Mouse (Mus musculus): Measurements from ENCODE around the gene Bnipl. TPM values are rescaled to one million over a fixed set of nuclear protein-coding genes. Genes with fewer than 3 reads are reported as not detected.

The Bnipl gene
- polyA plus RNA-seq, 1 experiment = 0.61 TPM

DNA sequence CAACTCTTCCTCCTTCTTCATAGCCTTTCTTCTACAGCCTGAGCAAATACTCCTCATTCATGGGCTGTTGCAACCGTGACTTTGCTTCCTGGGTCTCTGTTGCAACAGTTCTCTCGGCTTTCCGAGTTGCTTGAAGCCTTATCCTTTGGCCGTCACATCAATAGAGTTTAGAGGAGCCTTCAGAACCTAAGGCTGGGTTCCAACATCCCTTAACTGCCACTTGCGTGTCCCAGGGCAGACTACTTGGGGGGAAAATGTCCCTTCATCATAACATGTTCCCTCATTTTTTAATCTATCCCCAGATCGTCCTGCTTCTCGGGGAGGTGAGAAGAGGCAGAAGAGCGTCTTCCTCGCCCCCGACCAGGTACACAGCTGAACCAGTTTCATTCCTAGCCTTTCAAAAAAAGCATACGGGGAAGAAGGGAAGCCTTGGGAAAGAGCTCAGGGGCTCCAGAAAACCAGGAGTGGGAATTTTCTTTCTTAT is 31.4 kb upstream of the Bnipl start:
- peak overlapping the region; percentile 92 for H3K27ac ChIP-seq (ENCODE audit: insufficient read depth, low read length)
- peak overlapping the region; percentile 44 for H3K4me3 ChIP-seq (ENCODE audit: insufficient read depth, low read length)
- H3K4me1 ChIP-seq (ENCODE audit: control insufficient read depth, insufficient read depth, low read length) = peaks cover 3% of the 10 kb centered on the region
- TF ChIP-seq CTCF (IDR thresholded peaks at IDR 0.05; ENCODE audit: extremely low read depth, insufficient read depth, low read length) (no peak), POLR2A (IDR thresholded peaks at IDR 0.05; ENCODE audit: extremely low read depth, insufficient read depth, low read length) (no peak)

DNA sequence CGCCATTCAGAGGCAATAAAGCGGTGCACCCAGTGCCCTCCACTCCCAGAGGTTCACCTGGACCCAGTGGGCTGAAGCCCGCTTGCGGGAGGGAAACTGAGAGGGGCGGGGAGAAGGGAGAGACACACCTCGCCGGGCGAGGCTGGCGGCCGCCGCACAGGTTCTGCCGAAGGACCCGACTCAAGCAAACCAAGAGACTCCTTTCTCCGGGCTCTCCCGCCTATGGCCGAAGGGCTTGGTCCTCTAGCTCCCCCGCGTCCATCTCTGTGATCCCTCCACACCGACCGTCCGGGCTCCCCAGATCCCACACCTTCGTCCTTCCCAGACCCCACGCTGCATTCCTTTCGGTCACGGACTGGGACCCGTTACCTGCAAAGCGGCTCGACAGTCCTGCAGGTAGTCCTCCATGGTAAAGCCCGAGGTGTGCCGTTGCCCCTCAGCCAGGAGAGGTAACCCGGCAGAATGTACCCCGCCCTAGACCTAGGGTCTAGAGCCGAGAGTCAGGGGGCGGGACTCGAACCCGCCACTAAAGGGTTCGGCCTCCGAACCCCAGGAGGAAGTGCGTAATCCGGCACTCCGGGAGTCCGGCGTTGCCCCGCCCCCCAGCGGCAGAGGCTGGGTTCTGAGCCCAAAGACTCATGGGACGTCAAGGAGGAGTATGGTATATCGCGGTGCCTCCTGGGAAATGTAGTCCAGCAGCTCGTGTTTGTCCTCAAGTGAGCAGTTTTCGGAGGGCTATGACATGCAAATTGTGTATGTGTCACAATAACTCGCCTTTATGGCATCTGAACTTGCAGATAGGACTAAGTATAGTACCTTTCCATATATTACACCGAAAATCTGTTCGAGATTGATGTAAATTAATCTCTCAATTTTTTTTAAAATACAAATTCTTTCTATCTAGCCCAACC is 30.5 kb upstream of the Bnipl start, which contains the start of the genes Mindy1 and Prune1:
Gene Mindy1 (plus strand): TSS at position 130 of the 911 bp plus-strand sequence.
Gene Prune1 (minus strand): TSS at position 861 of the 911 bp plus-strand sequence.
- TF ChIP-seq POLR2A (IDR thresholded peaks at IDR 0.05; ENCODE audit: extremely low read depth, insufficient read depth, low read length) = peak; percentile 64
- TF ChIP-seq CTCF (IDR thresholded peaks at IDR 0.05; ENCODE audit: extremely low read depth, insufficient read depth, low read length) = no peak
- H3K4me3 ChIP-seq (ENCODE audit: insufficient read depth, low read length) = peak within 1 kb of the TSS; percentile 80
- peak within 1 kb of the TSS; percentile 92 for H3K27ac ChIP-seq (ENCODE audit: insufficient read depth, low read length)
- peaks cover 4% of the 10 kb centered on the region for H3K4me1 ChIP-seq (ENCODE audit: control insufficient read depth, insufficient read depth, low read length)

DNA sequence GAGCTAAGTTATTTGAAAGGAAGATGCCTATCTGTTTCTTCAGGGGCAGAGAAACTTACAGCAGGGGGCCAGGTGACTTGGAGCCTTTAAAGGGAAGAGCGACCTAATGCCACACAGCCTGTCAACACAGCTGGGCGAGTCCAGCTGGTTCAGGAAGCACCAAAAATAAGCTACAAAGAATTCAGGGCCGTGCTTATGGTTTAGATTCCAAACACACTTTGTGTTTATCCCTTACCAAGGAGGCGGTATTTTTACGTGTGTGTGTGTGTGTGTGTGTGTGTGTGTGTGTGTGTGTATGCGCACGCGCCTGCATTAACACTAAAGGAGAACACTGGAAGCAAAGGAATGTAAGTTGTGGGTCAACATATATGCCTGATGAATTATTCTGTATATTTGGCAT is 29.8 kb upstream of the Bnipl start:
- peaks cover 4% of the 10 kb centered on the region for H3K4me1 ChIP-seq (ENCODE audit: control insufficient read depth, insufficient read depth, low read length)
- H3K4me3 ChIP-seq (ENCODE audit: insufficient read depth, low read length) = peak overlapping the region; percentile 80
- peak overlapping the region; percentile 70 for H3K27ac ChIP-seq (ENCODE audit: insufficient read depth, low read length)
- no peak for TF ChIP-seq POLR2A (IDR thresholded peaks at IDR 0.05; ENCODE audit: extremely low read depth, insufficient read depth, low read length)

DNA sequence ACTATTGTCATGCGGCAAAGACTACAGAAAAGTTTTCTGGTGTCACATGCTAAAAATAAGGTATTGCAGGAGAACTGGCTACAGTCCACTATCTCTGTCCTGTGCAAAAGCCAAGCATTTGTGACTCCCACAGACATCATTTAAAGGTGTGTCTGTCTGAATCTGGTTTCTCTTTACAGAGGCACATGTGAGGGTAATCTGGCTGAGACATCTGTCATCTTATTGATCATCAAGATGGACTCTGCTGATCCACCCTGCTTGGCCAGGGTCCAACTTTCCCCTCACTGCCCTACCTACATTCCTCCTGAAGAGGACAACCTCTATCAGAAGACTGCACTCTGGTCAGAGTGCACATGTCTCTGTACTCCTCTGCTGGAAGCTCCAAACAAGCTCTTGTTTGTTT is 26.2 kb upstream of the Bnipl start:
- Histone ChIP-seq H3K27ac (ENCODE audit: insufficient read depth, low read length) (no peak overlapping the region), H3K4me3 (ENCODE audit: insufficient read depth, low read length) (no peak overlapping the region), H3K4me1 (ENCODE audit: control insufficient read depth, insufficient read depth, low read length) (peaks cover 2% of the 10 kb centered on the region; the same call in 1 of the 2 replicates)
- TF ChIP-seq CTCF (IDR thresholded peaks at IDR 0.05; ENCODE audit: extremely low read depth, insufficient read depth, low read length) (no peak), POLR2A (IDR thresholded peaks at IDR 0.05; ENCODE audit: extremely low read depth, insufficient read depth, low read length) (no peak)

DNA sequence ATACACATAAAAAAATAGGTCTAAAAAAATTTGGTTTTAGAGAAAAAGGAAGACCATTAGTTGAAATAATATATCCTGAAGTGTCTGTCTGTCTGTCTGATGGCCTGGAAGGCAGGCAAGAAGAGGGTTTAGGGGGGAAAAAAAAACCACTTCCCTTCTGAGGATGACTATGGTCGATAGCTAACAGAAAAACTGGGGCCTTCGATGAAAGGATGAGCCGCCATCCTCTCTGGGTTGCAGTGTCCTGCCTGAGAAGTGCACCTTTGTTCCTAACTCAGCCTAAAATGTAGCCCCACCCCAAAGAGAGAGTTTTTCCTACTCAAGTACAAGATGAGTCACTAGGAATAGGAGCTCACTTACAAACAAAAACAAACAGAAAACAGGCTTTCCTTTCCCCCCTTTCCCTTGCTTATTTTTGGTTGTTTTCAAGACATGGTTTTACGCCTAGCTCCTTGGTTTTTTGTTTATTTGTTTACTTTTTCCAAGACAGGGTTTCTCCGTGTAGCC is 25.5 kb upstream of the Bnipl start:
- H3K27ac ChIP-seq (ENCODE audit: insufficient read depth, low read length) = no peak overlapping the region
- H3K4me3 ChIP-seq (ENCODE audit: insufficient read depth, low read length) = no peak overlapping the region
- TF ChIP-seq POLR2A (IDR thresholded peaks at IDR 0.05; ENCODE audit: extremely low read depth, insufficient read depth, low read length) (no peak), CTCF (IDR thresholded peaks at IDR 0.05; ENCODE audit: extremely low read depth, insufficient read depth, low read length) (no peak)
- H3K4me1 ChIP-seq (ENCODE audit: control insufficient read depth, insufficient read depth, low read length) = peaks cover 2% of the 10 kb centered on the region; the same call in 1 of the 2 replicates

DNA sequence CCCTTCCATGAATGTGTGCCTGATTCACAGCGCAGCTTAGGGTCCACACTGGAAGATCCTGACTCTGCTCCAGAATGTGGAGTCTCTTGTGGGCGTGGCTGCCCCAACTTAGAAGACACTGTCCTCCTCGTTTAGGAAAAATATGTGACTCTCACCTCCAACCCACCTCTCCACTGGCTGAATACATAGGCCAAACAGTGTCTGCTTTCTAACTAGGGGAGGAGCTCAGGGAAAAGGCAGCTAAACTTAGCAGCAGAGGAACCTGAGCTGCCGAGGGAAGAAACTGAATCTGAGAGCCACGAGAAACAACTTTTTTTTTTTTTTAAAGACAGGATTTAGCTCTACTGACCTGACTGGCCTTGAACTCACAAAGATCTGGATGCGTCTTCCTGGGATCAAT is 24.2 kb upstream of the Bnipl start:
- peaks cover 2% of the 10 kb centered on the region; the same call in 1 of the 2 replicates for H3K4me1 ChIP-seq (ENCODE audit: control insufficient read depth, insufficient read depth, low read length)
- H3K27ac ChIP-seq (ENCODE audit: insufficient read depth, low read length) = no peak overlapping the region
- H3K4me3 ChIP-seq (ENCODE audit: insufficient read depth, low read length) = no peak overlapping the region
- TF ChIP-seq POLR2A (IDR thresholded peaks at IDR 0.05; ENCODE audit: extremely low read depth, insufficient read depth, low read length) = no peak

DNA sequence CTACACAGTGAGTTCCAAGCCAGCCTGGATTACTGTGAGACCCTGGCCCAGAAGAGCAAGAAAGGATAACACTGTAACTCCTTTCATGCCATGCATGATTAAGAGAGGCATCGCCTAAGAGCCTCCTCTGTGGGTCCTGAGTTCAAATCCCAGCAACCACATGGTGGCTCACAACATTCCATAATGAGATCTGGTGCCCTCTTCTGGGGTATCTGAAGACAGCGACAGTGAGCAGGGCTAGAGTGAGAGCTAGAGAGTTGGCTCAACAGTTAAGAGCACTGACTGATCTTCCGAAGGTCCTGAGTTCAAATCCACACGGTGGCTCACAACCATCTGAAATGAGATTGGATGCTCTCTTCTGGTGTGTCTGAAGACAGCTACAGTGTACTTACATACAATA is 23.5 kb upstream of the Bnipl start:
- H3K4me3 ChIP-seq (ENCODE audit: insufficient read depth, low read length) = no peak overlapping the region
- peaks cover 2% of the 10 kb centered on the region; the same call in 1 of the 2 replicates for H3K4me1 ChIP-seq (ENCODE audit: control insufficient read depth, insufficient read depth, low read length)
- H3K27ac ChIP-seq (ENCODE audit: insufficient read depth, low read length) = no peak overlapping the region
- TF ChIP-seq CTCF (IDR thresholded peaks at IDR 0.05; ENCODE audit: extremely low read depth, insufficient read depth, low read length) (no peak), POLR2A (IDR thresholded peaks at IDR 0.05; ENCODE audit: extremely low read depth, insufficient read depth, low read length) (no peak)

DNA sequence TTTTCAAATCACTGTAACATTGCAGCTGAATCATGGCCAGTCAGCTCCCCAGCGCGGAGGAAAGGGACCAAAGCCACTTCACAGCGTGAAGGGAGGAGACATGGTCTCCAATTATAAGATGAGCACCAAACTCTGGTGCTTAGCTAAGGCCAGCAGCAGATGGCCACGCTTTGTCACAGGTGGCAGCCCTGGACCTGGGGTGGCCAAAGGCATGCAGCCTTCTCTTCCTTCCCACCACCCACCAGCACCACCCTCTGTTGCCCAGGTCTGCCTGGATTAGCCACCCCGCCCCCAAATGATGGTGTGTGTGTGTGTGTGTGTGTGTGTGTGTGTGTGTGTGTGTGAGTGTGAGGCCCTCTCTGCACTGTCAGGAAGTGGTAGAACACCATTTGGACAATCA is 22.5 kb upstream of the Bnipl start:
- Histone ChIP-seq H3K27ac (ENCODE audit: insufficient read depth, low read length) (no peak overlapping the region), H3K4me1 (ENCODE audit: control insufficient read depth, insufficient read depth, low read length) (peaks cover 2% of the 10 kb centered on the region; the same call in 1 of the 2 replicates), H3K4me3 (ENCODE audit: insufficient read depth, low read length) (no peak overlapping the region)
- no peak for TF ChIP-seq CTCF (IDR thresholded peaks at IDR 0.05; ENCODE audit: extremely low read depth, insufficient read depth, low read length)
- TF ChIP-seq POLR2A (IDR thresholded peaks at IDR 0.05; ENCODE audit: extremely low read depth, insufficient read depth, low read length) = no peak

DNA sequence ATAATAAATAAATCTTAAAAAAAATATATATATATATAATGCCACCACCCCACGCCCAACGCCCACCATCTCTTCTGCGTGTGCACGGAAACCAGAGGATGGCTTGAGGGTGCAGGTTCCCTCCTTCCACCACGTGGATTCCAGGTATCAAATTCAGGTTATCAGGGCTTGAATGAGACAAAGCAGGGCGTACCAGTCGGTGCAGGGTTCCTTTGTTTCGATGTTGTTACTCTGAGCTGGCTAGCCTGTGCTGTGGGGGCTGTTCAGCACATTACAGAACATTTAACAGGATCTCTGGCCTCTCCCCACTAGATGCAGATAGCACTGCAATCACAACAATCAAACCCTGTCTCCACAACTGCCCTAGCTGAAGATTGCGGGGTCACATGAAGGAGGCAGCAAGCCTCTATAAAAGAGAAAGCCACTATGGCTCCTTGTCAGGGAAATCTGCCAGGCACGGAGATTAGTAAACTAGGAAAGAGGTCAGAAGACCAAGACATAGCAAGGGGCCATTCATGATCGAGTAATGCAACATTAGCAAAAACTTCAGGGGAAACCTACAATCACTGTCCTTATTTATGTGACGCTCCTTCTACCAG is 19.9 kb upstream of the Bnipl start:
- Histone ChIP-seq H3K27ac (ENCODE audit: insufficient read depth, low read length) (no peak overlapping the region), H3K4me1 (ENCODE audit: control insufficient read depth, insufficient read depth, low read length) (no peaks in the 10 kb centered on the region), H3K4me3 (ENCODE audit: insufficient read depth, low read length) (no peak overlapping the region)
- TF ChIP-seq CTCF (IDR thresholded peaks at IDR 0.05; ENCODE audit: extremely low read depth, insufficient read depth, low read length) = no peak
- no peak for TF ChIP-seq POLR2A (IDR thresholded peaks at IDR 0.05; ENCODE audit: extremely low read depth, insufficient read depth, low read length)
